Mouse (Mus musculus): Measurements from ENCODE around the gene Olfr287.

DNA sequence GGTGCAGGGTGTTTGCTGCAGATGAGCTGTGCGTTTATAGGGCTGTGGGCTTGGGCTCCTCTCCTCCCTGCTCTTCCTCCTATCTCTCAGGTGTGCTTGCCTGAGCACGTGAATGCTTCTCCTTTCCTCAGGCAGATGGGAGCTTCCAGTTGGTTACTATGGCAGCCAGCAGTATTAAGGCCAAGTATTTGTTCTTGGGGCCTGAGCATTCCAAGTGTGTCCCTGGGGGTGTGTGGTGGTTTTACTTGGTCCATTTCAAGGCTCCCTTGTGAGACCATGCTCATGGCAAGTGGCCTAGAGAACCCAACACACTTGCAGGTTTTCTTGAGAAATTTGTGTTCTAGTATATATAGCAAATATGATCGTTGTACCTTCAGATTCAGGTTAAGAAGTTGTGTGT lies 25.4 kb downstream of the Olfr287 start, which contains the start of gene Olfr288:
- no peak for TF ChIP-seq TAL1 (IDR thresholded peaks at IDR 0.05; ENCODE audit: low read length)
- TF ChIP-seq GATA1 (IDR thresholded peaks at IDR 0.05; ENCODE audit: low read length): no peak

Measured in erythroblast, embryonic 14.5 days (primary cell).